Mouse (Mus musculus) B cell, adult 2 months (primary cell): ENCODE results near the gene Zmynd15.
"Not testable (repeated sequence)": the region's sequence is repeated elsewhere in the genome, so short reads cannot be mapped to it uniquely, and the experiment has no call there.

Experiments used
- DNase-seq, 2 experiments: peaks; one replicate each; pipeline ENCODE4 v3.0.0; 2022

Zmynd15 gene

DNA sequence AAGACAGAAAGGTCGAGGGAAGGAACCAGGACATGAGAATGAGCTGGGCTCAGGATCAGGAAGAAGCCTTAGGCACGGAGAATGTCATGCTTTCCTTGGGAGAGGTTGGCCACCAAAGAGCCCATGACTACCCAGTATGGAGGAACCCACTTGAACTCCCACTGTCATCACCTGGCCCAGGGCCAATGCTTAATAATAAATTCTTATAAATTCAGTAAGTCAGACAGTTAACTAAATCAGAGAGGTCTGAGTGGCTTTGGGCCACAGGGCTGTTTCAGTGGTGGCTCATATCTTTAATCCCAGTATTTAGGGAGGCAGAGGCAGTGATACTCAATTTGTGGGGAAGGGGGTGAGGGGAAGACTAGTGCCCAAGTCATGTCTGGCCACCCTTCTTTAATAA, 8.3 kb upstream of the Zmynd15 start:
- no peak for DNase-seq

DNA sequence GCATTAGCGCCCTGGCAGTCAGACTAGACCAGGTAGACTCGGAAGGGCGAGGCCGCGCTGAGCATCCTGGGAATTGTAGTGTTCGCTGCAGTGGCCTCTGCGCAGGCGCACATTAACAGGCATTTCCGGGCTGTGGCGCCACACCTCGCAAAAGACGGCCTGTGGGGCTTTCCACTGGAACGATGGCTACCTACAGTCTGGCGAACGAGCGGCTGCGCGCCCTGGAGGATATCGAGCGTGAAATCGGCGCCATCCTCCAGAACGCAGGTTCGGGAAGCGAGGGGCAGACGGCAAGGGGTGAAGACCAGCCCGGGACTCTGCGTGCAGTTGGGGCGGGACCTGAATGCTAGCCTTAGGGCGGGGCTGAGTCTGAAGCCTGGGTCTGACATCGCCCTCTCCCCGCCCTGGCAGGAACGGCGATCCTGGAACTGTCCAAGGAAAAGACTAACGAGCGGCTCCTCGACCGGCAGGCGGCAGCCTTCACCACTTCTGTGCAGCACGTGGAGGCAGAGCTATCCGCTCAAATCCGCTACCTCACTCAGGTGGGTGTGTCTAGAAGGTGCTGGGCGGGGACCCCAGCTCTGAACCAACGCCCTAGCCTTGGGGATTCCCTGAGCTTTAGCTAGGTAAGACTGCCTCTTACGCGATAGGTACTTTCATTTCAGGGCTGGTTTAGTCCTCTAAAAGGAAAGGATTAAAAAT, 7.3 kb upstream of the Zmynd15 start, which contains the start of gene Med11:
Gene Med11 (plus strand): TSS at position 123 of the 702 bp plus-strand sequence.
- DNase-seq: peak; percentile 92 to 93

DNA sequence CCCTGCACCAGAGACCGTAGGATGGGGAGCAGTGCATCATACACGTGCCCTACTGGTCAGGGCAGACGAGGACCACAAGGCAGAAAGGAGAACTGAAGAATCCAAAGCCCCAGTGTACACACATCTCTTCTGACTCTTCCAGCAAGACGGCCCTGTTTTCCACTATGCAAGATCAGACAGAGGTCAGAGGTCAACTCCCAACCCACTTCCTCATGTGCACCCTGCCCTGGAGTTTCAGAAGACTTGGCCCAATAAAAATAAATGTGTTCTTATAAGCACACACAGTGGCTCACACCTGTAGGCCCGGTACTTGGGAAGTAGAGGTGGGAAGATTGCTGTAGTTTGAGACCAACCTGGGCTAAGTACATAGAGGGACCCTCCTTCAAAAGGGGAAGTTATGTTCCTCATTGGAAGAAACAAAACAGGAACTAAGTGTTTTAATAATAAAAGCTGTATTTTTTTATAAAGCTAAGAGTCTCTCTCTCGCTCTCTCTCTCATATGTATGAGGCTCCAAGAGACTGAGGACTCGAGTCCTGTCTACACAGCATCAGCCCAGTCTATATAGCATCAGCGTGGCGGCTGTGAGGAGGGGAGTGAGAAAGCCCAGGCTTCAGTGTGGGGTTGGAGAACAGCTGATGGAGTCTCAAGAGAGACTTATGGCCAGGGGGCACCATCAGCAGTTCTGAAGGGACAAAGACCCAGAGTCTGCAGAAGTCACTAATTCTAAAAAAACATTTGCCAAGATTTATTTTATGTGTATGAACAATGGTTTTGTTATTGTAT, 5.8 kb upstream of the Zmynd15 start:
- peak; percentile 51 to 54 for DNase-seq

DNA sequence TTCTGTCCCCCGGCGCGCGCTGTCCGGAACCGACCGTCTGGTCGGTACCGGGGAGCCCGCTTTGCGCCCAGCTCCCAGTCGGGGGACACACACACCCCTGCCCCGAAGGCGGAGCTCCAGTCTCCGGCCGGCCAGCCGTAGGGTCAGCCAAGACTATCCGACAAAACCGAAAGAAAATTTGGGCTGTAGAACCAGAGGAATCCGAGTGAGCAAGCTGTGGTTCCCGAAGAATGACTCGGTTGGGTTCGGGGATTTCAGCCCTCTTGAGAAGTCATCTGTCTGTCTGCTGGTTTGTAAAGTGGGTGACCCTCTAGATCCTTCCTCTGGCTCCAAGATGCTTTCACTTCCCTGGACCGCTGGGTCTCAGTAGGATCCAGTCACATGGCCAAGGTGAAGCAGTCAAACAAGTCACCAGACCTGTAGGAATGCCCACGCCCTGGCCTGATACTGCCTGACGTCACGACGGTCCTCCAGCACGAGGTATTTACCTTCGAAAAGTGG, 418 bp downstream of the Zmynd15 start, which contains the start of gene Cxcl16:
Gene Cxcl16 (minus strand): TSS at position 384 of the 501 bp plus-strand sequence.
- peak; percentile 41 to 46 for DNase-seq

DNA sequence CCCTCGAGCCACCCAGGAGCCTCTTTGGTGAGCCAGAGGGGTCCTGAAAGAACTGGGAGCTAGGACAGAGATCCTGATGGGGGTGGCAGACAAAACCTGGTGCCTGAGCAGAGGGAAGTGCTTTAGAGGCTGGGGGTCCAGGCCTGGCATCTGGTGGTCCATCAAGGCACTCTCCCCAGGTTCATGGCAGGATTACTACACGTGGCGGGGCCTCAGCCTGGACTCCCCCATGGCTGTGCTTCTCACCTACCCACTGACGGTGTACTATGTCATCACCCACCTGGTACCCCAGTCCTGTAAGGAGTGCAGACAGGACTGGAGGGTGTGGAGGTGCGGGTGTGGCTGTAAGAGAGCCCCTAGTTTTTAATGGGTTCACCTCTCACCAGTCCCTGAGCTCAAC, 4.7 kb downstream of the Zmynd15 start:
- no peak for DNase-seq

DNA sequence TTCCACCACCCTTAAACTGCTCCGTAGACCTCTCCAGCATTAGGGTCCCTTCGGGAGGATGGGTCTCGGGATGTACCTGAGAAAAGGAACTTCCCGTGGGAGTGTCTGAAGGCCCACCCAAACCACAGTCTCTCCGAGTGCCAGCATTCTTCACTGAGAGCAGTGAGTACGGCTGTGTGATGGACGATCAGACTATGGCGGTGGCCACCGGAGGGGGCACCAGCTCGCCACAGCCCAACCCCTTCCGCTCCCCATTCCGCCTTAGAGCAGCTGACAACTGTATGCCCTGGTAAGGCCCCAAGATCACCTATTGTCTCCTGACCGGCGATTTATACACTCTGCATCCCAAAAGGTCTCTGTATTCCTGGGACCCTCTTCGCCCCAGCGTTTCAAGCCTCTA, 6.0 kb downstream of the Zmynd15 start:
- DNase-seq: no peak

DNA sequence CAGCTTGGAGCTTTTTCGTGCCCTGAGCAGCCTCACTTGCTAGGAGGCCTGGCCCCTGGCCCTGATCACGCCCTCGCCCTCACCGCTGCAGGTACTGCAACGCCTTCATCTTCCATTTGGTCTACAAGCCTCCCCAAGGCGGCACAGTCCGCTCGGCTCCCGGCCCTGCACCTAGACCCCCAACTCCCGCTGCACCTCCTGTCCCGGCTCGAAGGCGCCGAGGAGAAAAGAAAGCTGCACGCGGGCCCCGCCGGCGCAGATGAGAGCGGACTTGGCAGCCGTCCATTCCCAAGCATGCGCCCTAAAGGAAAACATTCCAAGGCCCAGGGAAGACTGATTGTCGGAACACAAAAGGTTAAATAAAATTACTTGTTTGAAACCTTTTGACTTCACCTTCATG, 6.6 kb downstream of the Zmynd15 start:
- no peak for DNase-seq

DNA sequence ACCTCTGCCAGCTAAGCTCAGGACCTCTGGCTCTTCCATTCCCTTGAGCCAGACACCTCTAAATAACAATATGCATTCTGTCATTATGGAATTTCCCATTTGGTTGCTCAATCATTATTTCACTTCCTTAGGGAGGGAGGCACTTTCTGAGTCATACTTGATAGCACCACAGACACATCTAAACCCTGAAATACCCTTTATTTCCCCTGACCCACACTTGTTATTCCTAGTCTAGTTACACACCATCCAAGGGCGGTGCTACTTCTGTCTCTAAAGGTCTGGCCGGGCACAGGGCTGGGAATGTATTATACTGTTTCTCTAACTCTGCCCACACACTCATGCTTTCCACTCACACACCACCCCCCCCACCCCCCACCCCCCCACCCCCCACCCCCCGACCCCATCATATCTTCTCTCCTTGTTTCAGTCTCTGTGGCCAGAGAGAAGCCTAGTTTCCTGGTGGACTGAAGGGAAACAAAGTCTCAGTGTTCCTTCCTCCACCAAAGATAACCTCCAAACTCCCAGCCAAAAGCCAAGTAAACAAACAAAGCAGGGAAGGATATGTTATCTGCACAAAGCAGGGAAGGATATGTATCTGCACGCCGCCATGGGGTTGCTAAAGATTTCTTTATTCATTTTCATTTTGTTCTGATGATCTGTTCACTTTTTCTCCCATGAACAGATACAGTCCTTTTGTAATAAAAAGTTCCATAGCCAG, 8.8 kb downstream of the Zmynd15 start:
- no peak for DNase-seq

DNA sequence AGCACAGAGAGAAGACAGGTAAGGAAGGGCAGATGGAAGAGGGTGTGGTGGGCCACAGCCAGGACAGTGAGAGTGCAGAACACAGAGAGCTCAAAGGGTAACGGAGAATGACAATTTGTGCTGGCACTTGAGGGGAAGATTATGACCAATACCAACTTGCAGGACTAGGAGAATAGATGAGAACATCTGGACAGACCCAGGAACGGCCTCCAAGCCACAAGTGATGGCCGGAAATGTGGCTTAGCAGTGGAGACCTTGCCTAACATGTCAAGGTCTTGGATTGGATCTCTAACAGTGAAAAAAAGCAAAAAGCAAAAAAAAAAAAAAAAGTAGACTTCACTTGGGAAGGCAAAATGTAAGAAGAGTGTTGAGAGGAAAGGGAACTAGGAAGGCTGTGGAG, 10.5 kb downstream of the Zmynd15 start:
- DNase-seq: no peak

DNA sequence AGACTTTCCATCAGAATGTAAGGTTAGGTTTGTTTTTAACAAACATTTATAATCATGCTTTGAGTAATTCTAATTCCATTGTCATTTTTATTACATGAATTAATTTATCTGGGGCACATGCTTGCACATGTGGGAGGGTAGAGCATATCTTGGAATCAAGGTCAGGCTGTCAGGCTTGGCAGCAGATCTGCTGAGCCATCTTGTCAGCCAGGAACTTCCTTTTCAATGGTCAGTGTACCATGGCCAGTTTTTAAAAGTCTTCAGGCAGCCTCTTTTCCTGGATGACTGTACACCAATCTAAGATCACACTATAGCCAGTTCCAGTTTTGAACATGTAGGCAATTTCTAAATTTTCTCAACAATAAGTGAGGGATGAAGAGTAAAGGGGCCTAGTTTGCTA, 13.5 kb downstream of the Zmynd15 start:
- no peak for DNase-seq

DNA sequence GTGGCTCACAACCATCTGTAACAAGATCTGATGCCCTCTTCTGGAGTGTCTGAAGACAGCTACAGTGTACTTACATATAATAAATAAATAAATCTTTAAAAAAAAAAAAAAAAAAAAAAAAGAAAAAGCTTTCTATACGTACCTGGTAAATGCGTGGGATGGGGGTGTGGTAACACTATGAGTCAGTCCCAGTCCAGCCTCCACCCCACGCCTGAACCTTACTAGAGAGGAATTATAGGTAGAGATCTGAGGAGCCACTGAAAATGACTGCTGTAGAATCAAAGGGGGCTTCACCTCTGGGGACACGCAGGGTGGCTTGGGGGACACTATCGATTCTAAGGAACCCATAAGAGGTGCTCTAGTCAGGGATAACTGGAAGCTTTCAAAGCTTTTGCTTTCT, 14.1 kb downstream of the Zmynd15 start:
- DNase-seq: not testable (repeated sequence)

DNA sequence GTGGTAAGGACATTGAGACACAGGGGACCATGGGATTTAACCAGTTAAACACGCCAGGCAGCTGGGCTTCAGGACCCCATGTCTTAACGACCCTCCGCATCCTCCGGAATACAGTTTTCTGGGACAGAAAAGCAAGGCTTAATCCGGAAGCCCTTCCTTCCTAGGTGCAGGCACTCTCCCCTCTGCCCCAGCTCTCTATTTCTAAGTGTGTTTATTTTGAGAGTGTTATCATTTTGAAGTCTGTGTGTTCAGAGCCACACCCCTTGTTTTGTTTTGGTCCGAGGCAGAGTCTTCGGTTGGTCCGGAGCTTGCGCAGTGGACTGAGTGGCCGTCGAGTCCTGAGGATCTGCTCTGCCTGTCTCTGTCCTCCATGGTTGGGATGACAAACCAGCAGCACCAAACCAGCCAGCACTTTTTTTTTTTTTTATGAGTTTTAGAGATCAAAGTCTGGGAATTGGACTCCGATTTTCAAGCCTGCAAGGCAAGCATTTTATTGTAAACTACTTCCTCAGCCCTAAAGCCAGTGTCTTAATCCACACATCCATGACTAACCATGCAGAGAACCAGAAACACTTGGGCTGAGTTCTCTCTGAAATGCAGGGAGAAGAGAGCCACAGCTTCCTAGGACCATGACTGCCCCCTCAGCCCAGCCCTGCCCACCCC, 15.8 kb downstream of the Zmynd15 start:
- no peak for DNase-seq

DNA sequence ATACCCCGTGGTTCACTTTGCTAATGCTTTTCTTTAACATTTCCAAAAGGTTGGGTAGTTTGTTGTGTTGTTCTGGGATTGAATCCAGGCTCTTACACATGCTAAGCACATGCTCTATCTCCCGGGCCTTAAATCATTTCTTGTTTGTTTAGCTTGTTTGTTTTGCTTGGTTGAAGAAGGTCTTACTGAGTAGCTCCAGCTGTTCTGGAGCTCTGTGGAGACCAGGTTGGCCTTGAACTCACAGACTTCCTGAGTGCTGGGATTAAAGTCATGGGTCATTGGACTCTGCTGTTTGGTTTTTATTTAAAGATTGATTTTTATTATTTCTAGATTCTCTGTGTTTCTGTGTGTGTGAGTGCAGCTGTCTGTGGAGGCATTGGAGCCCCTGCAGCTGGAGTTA, 26.3 kb downstream of the Zmynd15 start:
- DNase-seq: no peak

DNA sequence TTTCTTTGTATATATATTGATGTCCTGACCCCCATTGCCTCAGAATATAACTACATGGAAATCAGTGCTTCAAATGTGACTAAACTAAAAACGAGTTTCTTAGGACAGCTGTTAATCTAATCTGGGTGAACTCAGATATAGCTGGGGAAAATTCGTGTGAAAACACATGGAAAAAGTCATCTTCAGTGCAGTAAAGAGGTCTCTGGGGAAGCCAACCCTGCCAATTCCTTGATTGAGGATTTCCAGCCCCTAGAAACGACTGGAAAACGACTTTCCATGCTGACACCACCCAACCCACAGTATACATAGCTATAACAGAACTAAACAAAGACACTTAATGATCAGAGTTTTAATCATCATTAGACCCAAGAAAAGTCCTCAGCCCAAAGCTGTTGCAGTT, 28.6 kb downstream of the Zmynd15 start:
- DNase-seq: no peak

DNA sequence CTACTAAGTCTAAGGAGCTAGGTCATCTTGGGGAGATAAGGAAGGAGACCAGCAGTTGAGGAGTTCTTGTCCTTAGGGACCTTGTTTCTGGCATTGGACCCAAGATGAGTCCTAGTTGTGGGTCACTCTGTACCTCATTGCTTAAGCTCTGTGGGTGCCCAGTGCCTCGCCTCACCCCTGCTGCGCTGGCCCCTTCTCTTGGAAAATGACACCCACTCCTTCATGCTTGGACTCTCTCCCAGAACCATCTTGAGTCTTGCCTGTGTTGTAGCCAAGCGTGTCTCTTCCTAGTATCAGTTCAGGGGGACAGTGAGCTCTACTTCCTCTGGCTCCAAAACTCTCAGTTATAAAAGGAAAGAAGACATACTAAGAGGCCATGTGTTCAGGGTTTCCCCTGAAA, 29.9 kb downstream of the Zmynd15 start:
- DNase-seq: no peak

DNA sequence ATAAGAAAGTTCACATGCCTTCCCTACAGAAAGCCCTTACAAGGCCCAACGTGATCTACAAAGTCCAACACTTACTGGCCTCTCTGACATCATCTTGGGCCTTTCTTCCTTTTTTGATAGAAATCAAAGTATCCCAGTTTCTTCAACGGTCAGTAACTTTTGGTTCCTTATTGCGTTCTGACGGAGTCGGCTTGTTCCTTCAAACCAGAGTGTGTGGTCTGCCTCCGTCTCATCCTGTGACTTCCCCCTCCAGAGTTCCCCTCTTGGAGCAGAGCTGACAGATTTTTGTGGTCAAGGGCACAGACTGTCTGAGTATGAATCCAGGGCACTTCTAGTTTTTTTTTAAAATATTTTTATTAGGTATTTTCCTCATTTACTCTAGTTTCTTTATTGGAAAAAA, 30.5 kb downstream of the Zmynd15 start:
- no peak for DNase-seq

DNA sequence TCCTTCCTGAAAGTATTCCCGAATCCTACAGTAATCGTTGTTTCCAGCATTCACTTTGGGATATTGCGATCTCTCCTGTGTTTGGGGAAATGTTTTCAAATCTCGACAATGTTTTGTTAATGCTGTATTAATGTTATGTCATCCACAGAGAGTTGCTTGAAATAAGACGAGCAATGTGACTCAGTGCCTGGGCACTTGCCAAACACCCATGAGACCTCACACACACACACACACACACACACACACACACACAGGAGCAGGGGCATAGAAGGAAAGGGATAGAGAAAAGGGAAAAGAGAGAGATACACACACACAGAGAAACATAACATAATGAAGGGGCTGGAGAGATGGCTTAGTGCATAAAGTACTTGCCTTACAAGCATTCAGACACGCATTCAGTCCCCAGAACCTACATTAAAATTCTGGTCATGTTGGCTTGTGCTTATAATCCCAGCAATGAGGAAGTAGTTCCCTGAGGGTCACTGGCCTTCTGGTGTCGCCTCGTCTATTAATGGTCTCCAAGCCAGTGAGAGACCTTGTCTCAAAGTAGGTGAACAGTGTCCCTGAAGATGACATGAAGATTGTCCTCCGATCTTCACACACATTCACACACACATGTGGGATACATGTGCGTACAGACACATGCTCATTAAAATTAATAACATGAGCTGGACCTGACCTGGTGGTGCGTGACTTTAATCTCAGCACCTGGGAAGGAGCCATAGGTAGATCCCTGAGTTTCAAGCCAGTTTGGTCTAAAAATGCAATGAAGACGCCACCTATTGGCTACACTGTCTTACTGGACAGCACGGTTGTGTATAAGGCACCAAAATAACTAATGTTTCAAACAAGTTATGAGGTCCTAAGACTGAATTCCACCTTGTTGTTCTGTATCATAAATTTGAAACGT, 40.6 kb downstream of the Zmynd15 start:
- peak; percentile 11 to 18 for DNase-seq

DNA sequence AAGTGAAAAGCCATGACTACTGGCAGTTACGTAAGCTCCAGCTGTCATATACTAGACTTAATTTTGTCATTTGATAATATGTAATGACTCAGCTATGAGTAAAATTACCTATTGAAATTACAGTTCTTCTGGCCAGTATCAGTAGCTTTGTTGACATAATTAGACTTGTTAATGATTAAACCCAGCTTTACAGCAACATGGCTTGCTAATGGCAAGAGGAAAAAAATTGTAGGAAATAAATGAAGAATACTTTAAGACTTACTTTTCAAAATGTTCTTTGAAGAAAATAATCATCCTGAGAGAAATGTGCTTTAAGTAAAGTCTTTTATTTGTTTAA, 41.2 kb downstream of the Zmynd15 start:
- DNase-seq: no peak

DNA sequence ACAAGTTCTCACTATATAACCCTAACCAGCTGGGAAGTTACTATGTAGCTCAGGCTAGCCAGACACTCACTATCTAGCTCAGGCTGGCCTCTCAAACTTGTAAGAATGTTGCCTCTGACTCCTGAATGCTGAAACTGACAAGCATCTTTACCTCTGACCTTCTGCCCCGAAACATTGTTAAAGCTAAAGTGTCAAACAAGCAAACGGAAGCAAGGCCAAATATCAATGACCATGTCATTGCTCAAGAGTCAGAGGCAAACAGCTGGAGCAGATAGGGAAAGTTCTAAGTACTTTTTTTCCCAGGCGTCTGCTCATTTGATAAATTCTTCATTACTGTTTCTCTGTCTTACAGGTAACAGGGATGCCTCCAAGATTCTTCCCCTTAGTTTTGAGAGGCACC, 42.8 kb downstream of the Zmynd15 start:
- no peak for DNase-seq

DNA sequence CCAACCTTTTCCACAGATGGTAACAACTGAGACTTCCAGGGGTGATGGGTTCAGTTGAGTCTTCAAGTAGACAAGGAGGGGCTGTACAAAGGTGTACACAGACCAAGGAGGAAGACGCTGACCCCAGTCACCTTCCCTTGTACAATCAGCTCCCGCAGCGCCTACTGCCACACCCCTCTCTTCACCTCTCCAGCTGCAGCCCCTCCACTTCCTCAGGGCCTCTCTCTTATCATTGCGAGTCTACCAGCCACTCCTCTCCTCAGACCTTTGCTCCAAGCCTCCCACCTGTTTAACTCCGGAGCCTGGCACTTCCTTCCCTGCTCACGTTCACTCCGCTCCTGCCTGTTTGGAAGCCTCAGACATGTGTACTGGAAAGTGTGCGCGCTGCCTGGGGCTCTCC, 45.7 kb downstream of the Zmynd15 start, which contains the start of gene Tm4sf5:
Gene Tm4sf5 (plus strand): TSS at position 275 of the 400 bp plus-strand sequence.
- DNase-seq: no peak

DNA sequence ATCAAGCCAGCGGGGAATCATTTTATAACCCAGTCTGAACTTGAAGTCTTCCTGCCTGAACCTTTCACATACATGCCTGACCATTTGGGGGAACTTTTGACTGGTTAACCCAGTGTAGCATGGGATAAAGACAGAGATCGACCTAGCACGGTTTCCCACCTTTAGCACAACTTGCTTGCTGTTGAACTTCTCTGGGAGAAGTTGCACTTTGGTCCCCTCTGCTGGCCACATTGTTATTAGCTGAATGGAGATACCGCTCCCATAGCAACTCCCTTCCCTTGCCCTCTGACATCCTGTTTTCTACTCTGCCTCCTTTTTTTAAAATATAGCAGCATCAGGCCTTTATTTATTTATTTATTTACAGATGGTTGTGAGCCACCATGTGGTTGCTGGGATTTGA, 47.2 kb downstream of the Zmynd15 start:
- peak; percentile 73 to 74 for DNase-seq
